In genomic region chr6:99932405-99932804, GRCm38 (mm10) we compare ENCODE assay signal across 13 mouse cellular contexts.
"Had no signal": no experiment of that assay in that cellular context is flagged by ENCODE, and none has a peak within 500 bp of the region (broad histone marks: within the 10 kb centered on the region; RNA-seq: fewer than 3 reads in every experiment).

No protein-coding gene starts in this region.

- H3K9ac ChIP-seq: limb, embryonic 15.5 days; liver, embryonic 12.5 days; lung, embryonic 14.5 days; midbrain, embryonic 12.5 days had no signal

- H3K9me3 ChIP-seq: limb, embryonic 15.5 days; liver, embryonic 12.5 days; midbrain, embryonic 12.5 days had no signal

- DNase-seq: kidney, adult 8-10 months; kidney, postnatal 10 days; kidney, postnatal 4 days; lung, postnatal 4 days; right cerebral cortex, postnatal 14 days; thymus, adult 18-20 months; thymus, postnatal 14 days had no signal

- H3K4me2 ChIP-seq: limb, embryonic 15.5 days; liver, embryonic 12.5 days; lung, embryonic 14.5 days; midbrain, embryonic 12.5 days had no signal

- H3K27ac ChIP-seq: layer of hippocampus, adult 2 months; left cerebral cortex, adult 2 months; limb, embryonic 15.5 days; liver, embryonic 12.5 days; midbrain, embryonic 12.5 days had no signal

- H3K4me3 ChIP-seq: layer of hippocampus, adult 2 months; left cerebral cortex, adult 2 months; limb, embryonic 15.5 days; liver, embryonic 12.5 days; midbrain, embryonic 12.5 days had no signal

- H3K36me3 ChIP-seq: limb, embryonic 15.5 days; liver, embryonic 12.5 days; midbrain, embryonic 12.5 days had no signal

- H3K27me3 ChIP-seq: limb, embryonic 15.5 days; liver, embryonic 12.5 days had no signal

- H3K4me1 ChIP-seq: liver, embryonic 12.5 days had no signal

- ATAC-seq: liver, embryonic 12.5 days had no signal
